Mouse (Mus musculus) G1E (cell line): Measurements from ENCODE around the gene Hddc3.

Experiments used
- CTCF ChIP-seq: IDR thresholded peaks from 2 replicates; pipeline ENCODE4 v1.5.1; 2012; ENCODE audit warnings: low read depth, low read length, inconsistent platforms, mixed read lengths
- GATA1 ChIP-seq: IDR thresholded peaks from 2 replicates; pipeline ENCODE4 v1.6.1; 2012; ENCODE audit warnings: borderline replicate concordance, low read length, inconsistent platforms, mixed read lengths
- GATA2 ChIP-seq: IDR thresholded peaks from 2 replicates; pipeline ENCODE4 v1.6.1; 2012; ENCODE audit warnings: low read depth, low read length, inconsistent platforms, borderline replicate concordance

- TF ChIP-seq CTCF (no peak), GATA1 (no peak), GATA2 (no peak)
These were observed 27.1 kb downstream of the Hddc3 start for GRCm38 (mm10) chr7:80369967-80370431.
